Mouse (Mus musculus) adrenal gland, postnatal 36 days (tissue): Measurements from ENCODE around the gene Arhgef12. TPM values are rescaled to one million over a fixed set of nuclear protein-coding genes. Genes with fewer than 3 reads are reported as not detected.
"Not testable (repeated sequence)": the region's sequence is repeated elsewhere in the genome, so short reads cannot be mapped to it uniquely, and the experiment has no call there.

Experiments
- DNase-seq, 2 experiments: peaks; one replicate each; pipeline ENCODE4 v3.0.0; 2021; ENCODE audit warnings: mixed read lengths in 1 of 2
- long read RNA-seq, 2 experiments: library from polyadenylated mRNA; stranded (forward); transcript quantifications; one replicate each; pipeline ENCODE4 v2.0.0; 2021; ENCODE audit warnings: borderline sequencing depth in 2 of 2
- total RNA-seq, 2 experiments: library from RNA; stranded (reverse); gene quantifications; 2 replicates each; pipeline ENCODE4 v1.2.3; 2021

The Arhgef12 gene
- total RNA-seq: 100 to 1,000 TPM; 122 to 142 TPM
- long read RNA-seq, experiment 1, partial matches to known transcripts: 8 of 31 reads
- long read RNA-seq, experiment 1, other reads (novel, unspliced or antisense): 22 of 31 reads
- long read RNA-seq, experiment 2, partial matches to known transcripts: 6 of 14 reads
- long read RNA-seq, experiment 2, other reads (novel, unspliced or antisense): 8 of 14 reads

- peak; percentile 57 to 71 for DNase-seq
Observed at GRCm38 (mm10) chr9:43107187-43107517, at the start of gene Arhgef12. TSS of gene Arhgef12 (minus strand) at chr9:43107239.

DNA sequence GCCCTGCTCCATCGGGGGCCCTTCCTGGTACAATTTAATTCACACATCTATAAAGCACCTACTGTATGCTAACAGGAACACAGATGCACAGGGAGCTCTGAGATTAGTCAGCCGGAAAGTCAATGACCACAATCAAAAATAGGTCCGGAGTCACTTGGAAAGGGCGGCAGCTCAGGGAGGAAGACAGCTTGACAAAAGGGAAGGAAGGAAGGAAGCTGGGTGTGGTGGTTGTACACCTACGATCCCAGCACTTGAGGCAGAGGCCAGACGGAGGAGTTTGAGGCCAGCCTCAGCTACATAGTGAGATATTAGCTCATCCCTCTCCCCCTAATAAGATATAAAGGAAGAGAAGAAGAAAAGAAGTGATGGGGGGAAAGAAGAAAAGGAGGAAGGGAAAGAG lies 48.9 kb upstream of the Arhgef12 start:
- DNase-seq: no peak

DNA sequence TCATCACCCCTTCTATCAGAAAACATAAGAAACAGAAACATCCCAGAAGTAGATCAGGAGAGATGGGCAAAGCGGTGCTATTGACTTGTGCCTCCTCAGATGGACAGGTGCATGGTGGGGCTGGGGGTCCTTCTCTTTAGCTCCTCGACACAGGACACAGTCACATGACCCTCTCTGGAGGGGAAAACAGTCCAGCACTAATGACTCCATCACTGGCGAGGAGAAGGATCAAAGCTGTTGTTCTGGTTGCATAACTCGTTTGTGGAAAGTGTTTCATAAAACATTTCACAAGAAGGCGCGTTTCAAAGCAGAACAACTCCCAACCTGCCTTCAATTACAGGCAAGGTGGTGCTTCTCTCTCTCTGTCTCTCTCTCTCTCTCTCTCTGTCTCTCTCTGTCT lies 44.7 kb upstream of the Arhgef12 start:
- no peak for DNase-seq

GRCm38 (mm10) chr9:43150957-43151356 lies 43.9 kb upstream of the Arhgef12 start:
- DNase-seq: no peak

- peak in 1 of 2 experiments; percentile 48 for DNase-seq
Observed at GRCm38 (mm10) chr9:43150075-43150474, 43.0 kb upstream of the Arhgef12 start.

DNA sequence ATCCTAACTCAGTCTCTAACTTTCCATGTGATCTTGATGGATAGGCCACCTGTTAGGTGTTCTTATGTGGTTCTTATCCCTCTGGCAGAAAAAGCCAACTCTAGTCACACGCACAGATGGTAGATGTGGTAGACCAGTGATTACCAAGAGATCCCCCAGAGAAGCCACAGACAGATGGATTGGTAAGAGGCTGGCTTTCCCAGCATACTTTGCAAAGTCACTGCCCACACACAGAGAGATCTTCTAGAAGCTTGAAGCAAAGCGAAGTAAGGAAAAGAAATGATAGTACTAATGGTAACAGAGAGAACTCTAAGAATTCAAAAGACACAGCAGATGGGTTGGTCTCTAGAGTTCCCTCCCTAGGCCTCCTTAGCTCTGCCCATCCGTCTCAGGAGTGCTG lies 42.5 kb upstream of the Arhgef12 start:
- no peak for DNase-seq

GRCm38 (mm10) chr9:43145196-43145595 lies 38.2 kb upstream of the Arhgef12 start:
- no peak for DNase-seq

- DNase-seq: no peak
Observed at GRCm38 (mm10) chr9:43144206-43144810, 37.3 kb upstream of the Arhgef12 start.

GRCm38 (mm10) chr9:43141839-43142238 lies 34.8 kb upstream of the Arhgef12 start:
- DNase-seq: peak; percentile 73 to 82

GRCm38 (mm10) chr9:43133525-43133924 lies 26.5 kb upstream of the Arhgef12 start:
- no peak for DNase-seq

DNA sequence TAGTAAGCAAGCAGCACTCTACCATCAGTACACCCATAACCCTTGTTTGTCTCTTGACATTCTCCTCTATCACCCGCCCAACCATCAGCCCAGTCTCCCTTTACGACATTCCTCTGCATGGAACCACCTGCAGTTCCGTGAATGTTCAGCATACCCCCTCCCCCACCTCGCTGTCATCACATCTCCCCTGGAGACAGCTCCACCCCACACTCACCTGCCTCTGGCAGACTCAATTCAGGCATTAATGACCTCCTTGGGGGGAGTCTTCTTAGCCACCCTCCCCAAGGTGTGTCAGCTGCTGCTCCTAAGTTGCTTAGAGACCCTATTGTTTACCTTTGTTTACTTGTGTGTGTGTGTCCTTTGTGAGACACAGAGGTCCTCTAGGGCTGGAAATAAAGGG lies 25.3 kb upstream of the Arhgef12 start:
- no peak for DNase-seq

- DNase-seq: no peak
Observed at GRCm38 (mm10) chr9:43131940-43132339, 24.9 kb upstream of the Arhgef12 start.

- DNase-seq: no peak
Observed at GRCm38 (mm10) chr9:43130684-43131083, 23.6 kb upstream of the Arhgef12 start.

- DNase-seq: peak; percentile 33 to 48
Observed at GRCm38 (mm10) chr9:43127101-43127787, 20.2 kb upstream of the Arhgef12 start.

DNA sequence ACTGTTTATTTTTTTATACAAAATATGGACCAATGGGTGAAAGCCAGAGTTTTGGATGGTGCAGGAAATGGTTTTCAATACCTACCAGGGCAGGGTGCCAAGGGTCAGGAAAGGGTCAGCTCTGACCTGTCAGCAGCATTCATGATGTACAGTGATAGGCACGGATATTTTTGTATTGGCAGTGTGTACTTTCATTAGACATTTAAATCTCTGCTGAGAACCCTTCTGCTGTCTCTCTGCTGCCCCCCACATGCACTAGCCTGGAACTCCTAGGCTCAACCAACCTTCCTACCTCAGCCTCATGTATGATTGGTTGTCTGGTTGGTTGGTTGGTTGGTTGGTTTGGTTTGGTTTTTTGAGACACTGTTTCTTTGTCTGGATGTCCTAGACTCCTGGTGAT lies 15.3 kb upstream of the Arhgef12 start:
- peak; percentile 27 to 58 for DNase-seq

DNA sequence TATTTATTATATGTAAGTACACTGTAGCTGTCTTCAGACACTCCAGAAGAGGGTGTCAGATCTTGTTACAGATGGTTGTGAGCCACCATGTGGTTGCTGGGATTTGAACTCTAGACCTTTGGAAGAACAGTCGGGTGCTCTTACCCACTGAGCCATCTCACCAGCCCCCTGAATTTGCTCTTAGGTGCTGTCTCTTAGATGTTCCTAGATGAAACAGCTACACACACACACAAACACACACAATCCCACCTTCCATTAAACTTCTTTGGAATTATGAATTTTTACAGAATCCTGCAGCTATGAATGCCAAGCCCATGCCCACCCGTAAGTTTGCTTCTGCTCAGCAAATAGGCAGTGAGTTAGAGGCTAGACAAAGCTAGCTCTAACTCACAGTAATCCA lies 14.9 kb upstream of the Arhgef12 start:
- not testable (repeated sequence) for DNase-seq

DNA sequence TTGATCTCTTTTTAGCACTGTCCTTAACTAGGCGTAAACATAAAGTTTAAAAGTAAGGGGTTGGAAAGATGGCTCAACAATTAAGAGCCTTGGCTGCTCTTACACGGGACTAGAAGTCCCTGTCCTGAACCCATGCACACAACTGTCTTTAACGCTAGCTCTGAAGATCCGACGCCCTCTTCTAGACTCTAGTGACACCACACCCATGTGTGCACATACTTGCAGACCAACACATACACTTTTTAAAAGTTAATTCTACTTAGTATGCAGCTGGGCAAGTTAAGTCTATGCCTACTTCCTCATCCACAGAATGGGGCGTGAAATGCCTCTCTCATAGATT lies 9.9 kb upstream of the Arhgef12 start:
- DNase-seq: no peak

DNA sequence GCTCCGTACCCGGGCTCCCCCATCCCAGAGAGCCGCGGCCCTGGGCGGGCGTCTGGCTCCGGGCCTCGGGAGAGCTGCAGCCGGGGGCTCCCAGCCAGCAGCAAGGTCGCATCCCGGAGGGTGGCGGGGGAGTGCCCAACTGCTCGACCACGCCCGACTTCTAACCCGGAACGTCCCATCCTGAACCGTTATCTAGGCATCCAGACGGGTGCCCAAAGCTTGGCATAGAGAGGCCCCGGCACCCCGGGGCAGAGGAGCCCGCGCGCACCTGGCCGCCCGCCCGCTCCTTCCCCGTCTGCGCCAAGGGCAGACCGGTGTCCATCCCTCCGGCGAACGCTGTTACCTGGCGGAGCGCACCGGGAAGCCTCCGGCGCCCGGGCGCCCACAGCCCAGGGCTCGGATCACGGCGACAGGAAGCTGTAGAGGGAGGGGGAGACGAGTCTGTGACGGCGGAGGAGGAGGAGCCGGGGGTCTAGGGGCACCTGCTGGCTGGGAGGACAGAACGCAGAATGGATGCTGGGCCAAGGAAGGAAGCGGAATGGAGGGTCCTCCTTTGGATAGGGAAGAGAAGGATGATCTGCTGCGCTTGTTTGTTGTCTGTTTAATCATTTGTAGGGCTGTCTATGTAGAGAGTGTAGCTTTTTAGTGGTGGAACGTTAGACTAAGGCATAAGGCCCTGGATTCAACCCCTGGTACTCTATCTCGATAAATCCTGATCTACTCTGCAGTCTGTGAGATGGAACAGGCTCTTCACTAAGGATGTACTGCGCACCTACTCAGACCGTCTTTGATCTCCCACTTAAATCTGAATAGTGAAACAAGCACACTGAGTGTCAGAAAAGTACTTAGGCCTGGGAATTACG lies 9.3 kb upstream of the Arhgef12 start, which contains the start of gene Tmem136:
Gene Tmem136 (minus strand): TSS at position 437 of the 863 bp plus-strand sequence.
- peak; percentile 63 to 77 for DNase-seq

GRCm38 (mm10) chr9:43115431-43116133 lies 8.5 kb upstream of the Arhgef12 start:
- DNase-seq: peak in 1 of 2 experiments; percentile 40

GRCm38 (mm10) chr9:43114833-43115232 lies 7.8 kb upstream of the Arhgef12 start:
- no peak for DNase-seq

DNA sequence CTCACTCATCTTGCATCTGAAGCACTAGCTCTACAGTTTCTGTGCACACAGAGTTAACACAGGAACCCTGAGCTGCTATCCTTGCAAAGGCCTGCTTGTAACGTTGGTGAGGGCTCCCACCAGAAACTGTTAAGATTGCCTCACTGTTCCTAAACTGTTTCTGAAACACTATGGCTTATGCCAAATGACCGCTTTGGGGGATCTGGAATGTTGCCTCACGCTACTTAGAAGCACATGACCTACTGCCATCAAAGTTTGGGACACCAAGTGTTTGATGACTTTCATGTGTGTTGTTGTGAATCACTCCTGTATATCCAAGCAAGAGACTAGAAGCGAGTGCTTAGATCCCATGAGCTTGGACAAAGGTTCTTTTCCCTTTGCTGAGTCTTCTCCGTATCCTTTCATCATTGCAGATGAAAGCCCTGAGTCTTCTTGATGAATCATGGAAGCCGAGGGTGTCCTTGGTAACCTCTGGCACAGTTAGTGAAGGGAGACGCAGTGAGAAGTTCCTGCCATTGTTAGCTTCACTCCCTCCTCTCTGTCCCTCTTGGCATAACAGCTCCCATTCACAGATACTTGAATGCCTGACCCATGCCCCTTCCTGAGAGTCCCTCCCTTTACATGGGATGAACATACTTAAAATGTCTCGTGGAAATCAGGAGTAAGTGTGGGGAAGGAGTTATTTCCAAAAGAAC lies 3.4 kb upstream of the Arhgef12 start:
- peak; percentile 42 to 46 for DNase-seq
